Mouse (Mus musculus) cerebellum, adult 11 months (tissue): ENCODE measurements at regions not wholly inside any gene's neighbourhood (a gene's known extent, or its start where the extent isn't known, plus 50 kb on each side); places are given as distances from the start of the nearest gene placed in this dataset.

Experiments
- DNase-seq: peaks from one replicate; pipeline ENCODE4 v3.0.0; 2022

GRCm38 (mm10) chr3:15118634-15119356 is 213.3 kb downstream of the Gm9733 start:
- no peak for DNase-seq

GRCm38 (mm10) chr3:15126736-15127135 is 205.4 kb downstream of the Gm9733 start:
- no peak for DNase-seq

GRCm38 (mm10) chr3:15128370-15128769 is 203.7 kb downstream of the Gm9733 start:
- DNase-seq, result no peak

GRCm38 (mm10) chr3:15128960-15129359 is 203.1 kb downstream of the Gm9733 start:
- DNase-seq, result no peak

GRCm38 (mm10) chr3:15129729-15130369 is 202.3 kb downstream of the Gm9733 start:
- no peak for DNase-seq

GRCm38 (mm10) chr3:15132136-15132535 is 200.0 kb downstream of the Gm9733 start:
- DNase-seq, result no peak

GRCm38 (mm10) chr3:15139550-15139949 is 192.6 kb downstream of the Gm9733 start:
- no peak for DNase-seq

GRCm38 (mm10) chr3:15153710-15154109 is 178.4 kb downstream of the Gm9733 start:
- DNase-seq, result no peak

GRCm38 (mm10) chr3:15154153-15154552 is 177.9 kb downstream of the Gm9733 start:
- DNase-seq, result peak; percentile 61

- DNase-seq, result no peak
Observed at GRCm38 (mm10) chr3:15156681-15157080, 175.4 kb downstream of the Gm9733 start.

GRCm38 (mm10) chr3:15157842-15158241 is 174.3 kb downstream of the Gm9733 start:
- no peak for DNase-seq

- DNase-seq, result no peak
Observed at GRCm38 (mm10) chr3:15158926-15159325, 173.2 kb downstream of the Gm9733 start.

- no peak for DNase-seq
Observed at GRCm38 (mm10) chr3:15159965-15160714, 172.0 kb downstream of the Gm9733 start.

GRCm38 (mm10) chr3:15175811-15176210 is 156.3 kb downstream of the Gm9733 start:
- no peak for DNase-seq

- DNase-seq, result no peak
Observed at GRCm38 (mm10) chr3:15179079-15179812, 152.9 kb downstream of the Gm9733 start.

- no peak for DNase-seq
Observed at GRCm38 (mm10) chr3:15181111-15181510, 151.0 kb downstream of the Gm9733 start.

GRCm38 (mm10) chr3:15186731-15187130 is 145.4 kb downstream of the Gm9733 start:
- no peak for DNase-seq

- peak; percentile 44 for DNase-seq
Observed at GRCm38 (mm10) chr3:15194362-15194761, 137.7 kb downstream of the Gm9733 start.

- DNase-seq, result no peak
Observed at GRCm38 (mm10) chr3:15196101-15196500, 136.0 kb downstream of the Gm9733 start.

- DNase-seq, result no peak
Observed at GRCm38 (mm10) chr3:15198086-15198485, 134.0 kb downstream of the Gm9733 start.

- DNase-seq, result no peak
Observed at GRCm38 (mm10) chr3:15200309-15200708, 131.8 kb downstream of the Gm9733 start.

- DNase-seq, result no peak
Observed at GRCm38 (mm10) chr3:15200990-15201389, 131.1 kb downstream of the Gm9733 start.

GRCm38 (mm10) chr3:15202760-15203159 is 129.3 kb downstream of the Gm9733 start:
- DNase-seq, result no peak
